Mouse (Mus musculus) liver, embryonic 13.5 days (tissue): ENCODE measurements around the gene Scamp1. TPM values are rescaled to one million over a fixed set of nuclear protein-coding genes. Genes with fewer than 3 reads are reported as not detected.

Experiments
- ATAC-seq: fragments of 200-750 bp; cut with Nextera tagmentation; 2 replicates; pipeline ENCODE4 v1.8.0; 2017; ENCODE audit warnings: low read depth, mild to moderate bottlenecking, moderate number of reproducible peaks, moderate library complexity
- DNase-seq: peaks from one replicate; pipeline ENCODE4 v3.0.0; 2022
- H3K27ac ChIP-seq: fragments of 300-500 bp; sonication (generic); 2 replicates; pipeline ENCODE4 v1.5.1; 2015; ENCODE audit warnings: moderate library complexity, mild to moderate bottlenecking, inconsistent platforms
- H3K27me3 ChIP-seq: fragments of 300-500 bp; sonication (generic); 2 replicates; pipeline ENCODE4 v1.6.1; 2015; ENCODE audit warnings: mild to moderate bottlenecking, inconsistent platforms
- H3K36me3 ChIP-seq: fragments of 300-500 bp; sonication (generic); 2 replicates; pipeline ENCODE4 v1.6.1; 2015; ENCODE audit warnings: mild to moderate bottlenecking, inconsistent platforms
- H3K4me1 ChIP-seq: fragments of 300-500 bp; sonication (generic); replicated peaks from 2 replicates; pipeline ENCODE4 v1.6.1; 2015; ENCODE audit warnings: inconsistent platforms
- H3K4me2 ChIP-seq: fragments of 300-500 bp; sonication (generic); 2 replicates; pipeline ENCODE4 v1.6.1; 2015; ENCODE audit warnings: inconsistent platforms, mild to moderate bottlenecking, moderate library complexity
- H3K4me3 ChIP-seq: fragments of 300-500 bp; sonication (generic); replicated peaks from 2 replicates; pipeline ENCODE4 v1.5.1; 2015; ENCODE audit warnings: mild to moderate bottlenecking, inconsistent platforms
- H3K9ac ChIP-seq: fragments of 300-500 bp; sonication (generic); 2 replicates; pipeline ENCODE4 v1.6.1; 2015; ENCODE audit warnings: mild to moderate bottlenecking, inconsistent platforms
- H3K9me3 ChIP-seq: fragments of 300-500 bp; sonication (generic); replicated peaks from 2 replicates; pipeline ENCODE4 v1.6.1; 2016; ENCODE audit warnings: inconsistent platforms
- WGBS: fragments of 180-500 bp; shearing (Covaris S2); methylation state at CpG from one replicate; pipeline ENCODE4 v1.1.7; 2015; ENCODE audit not compliant: insufficient replicate concordance; 5-methylcytosine and 5-hydroxymethylcytosine counted together
- polyA plus RNA-seq: library from polyadenylated mRNA; unstranded; fragments of >200 nt; fragmentation: Nextera tagmentation; extraction: Ambion mirVana; gene quantifications from 2 replicates; pipeline ENCODE4 v1.2.1, GENCODE M21; 2015

Gene Scamp1
- polyA plus RNA-seq, 1 experiment from 2014 or later: 8.0 TPM

GRCm38 (mm10) chr13:94255176-94255575 lies 30.5 kb downstream of the Scamp1 start:
- no peak for ATAC-seq
- DNase-seq: no peak
- WGBS: 77% methylated on average over 2 of the region's 2 CpGs

GRCm38 (mm10) chr13:94254286-94254685 lies 31.4 kb downstream of the Scamp1 start:
- H3K9me3 ChIP-seq: no peaks in the 10 kb centered on the region
- H3K36me3 ChIP-seq: no peaks in the 10 kb centered on the region
- no peak for DNase-seq
- 71% methylated on average over 3 of the region's 3 CpGs for WGBS
- H3K27ac ChIP-seq: no peak overlapping the region
- H3K27me3 ChIP-seq: no peaks in the 10 kb centered on the region
- H3K9ac ChIP-seq: no peak overlapping the region
- no peak overlapping the region for H3K4me3 ChIP-seq
- H3K4me1 ChIP-seq: peaks cover 29% of the 10 kb centered on the region
- no peak overlapping the region for H3K4me2 ChIP-seq
- ATAC-seq: no peak

More at GRCm38 (mm10) chr13:94255176-94255575, 30.5 kb downstream of the Scamp1 start:
- Histone ChIP-seq H3K27me3 (no peaks in the 10 kb centered on the region), H3K9ac (no peak overlapping the region), H3K36me3 (no peaks in the 10 kb centered on the region), H3K4me1 (peaks cover 38% of the 10 kb centered on the region), H3K4me2 (no peak overlapping the region), H3K4me3 (no peak overlapping the region), H3K27ac (no peak overlapping the region), H3K9me3 (no peaks in the 10 kb centered on the region)

GRCm38 (mm10) chr13:94253052-94253451 lies 32.6 kb downstream of the Scamp1 start:
- Histone ChIP-seq H3K4me2 (no peak overlapping the region), H3K9me3 (no peaks in the 10 kb centered on the region), H3K4me1 (peaks cover 17% of the 10 kb centered on the region), H3K4me3 (no peak overlapping the region), H3K27ac (no peak overlapping the region), H3K27me3 (no peaks in the 10 kb centered on the region), H3K9ac (no peak overlapping the region), H3K36me3 (no peaks in the 10 kb centered on the region)
- WGBS: 85% methylated on average over 5 of the region's 5 CpGs
- ATAC-seq (no peak), DNase-seq (no peak)

- Histone ChIP-seq H3K4me2 (no peak overlapping the region), H3K27ac (no peak overlapping the region), H3K4me3 (no peak overlapping the region), H3K9ac (no peak overlapping the region), H3K9me3 (no peaks in the 10 kb centered on the region), H3K27me3 (no peaks in the 10 kb centered on the region), H3K36me3 (no peaks in the 10 kb centered on the region), H3K4me1 (no peaks in the 10 kb centered on the region)
- ATAC-seq (no peak), DNase-seq (no peak)
- 83% methylated on average over 5 of the region's 8 CpGs for WGBS
Measured at GRCm38 (mm10) chr13:94250761-94251160, 34.9 kb downstream of the Scamp1 start.

- H3K4me3 ChIP-seq: no peak overlapping the region
- no peaks in the 10 kb centered on the region for H3K36me3 ChIP-seq
- no peaks in the 10 kb centered on the region for H3K27me3 ChIP-seq
- no peak overlapping the region for H3K27ac ChIP-seq
- no peak for ATAC-seq
- DNase-seq: no peak
- WGBS: 68% methylated on average over 6 of the region's 6 CpGs
- no peak overlapping the region for H3K4me2 ChIP-seq
- no peaks in the 10 kb centered on the region for H3K4me1 ChIP-seq
- H3K9me3 ChIP-seq: no peaks in the 10 kb centered on the region
- H3K9ac ChIP-seq: no peak overlapping the region
Measured at GRCm38 (mm10) chr13:94250188-94250587, 35.5 kb downstream of the Scamp1 start.

- Histone ChIP-seq H3K4me1 (0 out of 2 replicates have a peak, but pooled peaks cover 14% of the 10 kb centered on the region), H3K27me3 (no peaks in the 10 kb centered on the region), H3K9ac (no peak overlapping the region), H3K27ac (no peak overlapping the region), H3K36me3 (no peaks in the 10 kb centered on the region), H3K4me3 (no peak overlapping the region), H3K9me3 (no peaks in the 10 kb centered on the region), H3K4me2 (no peak overlapping the region)
- DNase-seq (no peak), ATAC-seq (no peak)
- 64% methylated on average over 2 of the region's 2 CpGs for WGBS
Measured at GRCm38 (mm10) chr13:94242897-94243296, 42.8 kb downstream of the Scamp1 start.

GRCm38 (mm10) chr13:94241892-94242524 lies 43.6 kb downstream of the Scamp1 start:
- Histone ChIP-seq H3K4me1 (0 out of 2 replicates have a peak, but pooled peaks cover 14% of the 10 kb centered on the region), H3K9me3 (no peaks in the 10 kb centered on the region), H3K9ac (no peak overlapping the region), H3K4me3 (no peak overlapping the region), H3K27ac (no peak overlapping the region), H3K4me2 (no peak overlapping the region), H3K27me3 (no peaks in the 10 kb centered on the region), H3K36me3 (no peaks in the 10 kb centered on the region)
- no peak for ATAC-seq
- 59% methylated on average over 4 of the region's 4 CpGs for WGBS
- DNase-seq: no peak

- H3K4me3 ChIP-seq: no peak overlapping the region
- no peaks in the 10 kb centered on the region for H3K9me3 ChIP-seq
- no peak overlapping the region for H3K27ac ChIP-seq
- no peaks in the 10 kb centered on the region for H3K27me3 ChIP-seq
- WGBS: 41% methylated on average over 5 of the region's 5 CpGs
- no peak overlapping the region for H3K9ac ChIP-seq
- ATAC-seq (no peak), DNase-seq (no peak)
- H3K4me2 ChIP-seq: no peak overlapping the region
- no peaks in the 10 kb centered on the region for H3K36me3 ChIP-seq
- 0 out of 2 replicates have a peak, but pooled peaks cover 14% of the 10 kb centered on the region for H3K4me1 ChIP-seq
Measured at GRCm38 (mm10) chr13:94240873-94241272, 44.8 kb downstream of the Scamp1 start.

GRCm38 (mm10) chr13:94240111-94240510 lies 45.5 kb downstream of the Scamp1 start:
- no peak for ATAC-seq

GRCm38 (mm10) chr13:94239488-94239887 lies 46.2 kb downstream of the Scamp1 start:
- H3K27me3 ChIP-seq: no peaks in the 10 kb centered on the region
- H3K27ac ChIP-seq: no peak overlapping the region
- no peak for ATAC-seq
- no peak overlapping the region for H3K4me3 ChIP-seq
- no peak overlapping the region for H3K9ac ChIP-seq
- 0 out of 2 replicates have a peak, but pooled peaks cover 14% of the 10 kb centered on the region for H3K4me1 ChIP-seq
- H3K36me3 ChIP-seq: no peaks in the 10 kb centered on the region
- no peak for DNase-seq
- WGBS: 65% methylated on average over 4 of the region's 4 CpGs
- no peaks in the 10 kb centered on the region for H3K9me3 ChIP-seq
- H3K4me2 ChIP-seq: no peak overlapping the region

More at GRCm38 (mm10) chr13:94240111-94240510, 45.5 kb downstream of the Scamp1 start:
- no peak for DNase-seq
- H3K9me3 ChIP-seq: no peaks in the 10 kb centered on the region
- H3K4me1 ChIP-seq: 0 out of 2 replicates have a peak, but pooled peaks cover 14% of the 10 kb centered on the region
- no peak overlapping the region for H3K4me2 ChIP-seq
- no peak overlapping the region for H3K27ac ChIP-seq
- WGBS: 85% methylated on average over 6 of the region's 6 CpGs
- no peak overlapping the region for H3K4me3 ChIP-seq
- no peaks in the 10 kb centered on the region for H3K36me3 ChIP-seq
- H3K27me3 ChIP-seq: no peaks in the 10 kb centered on the region
- no peak overlapping the region for H3K9ac ChIP-seq

- no peaks in the 10 kb centered on the region for H3K27me3 ChIP-seq
- no peak overlapping the region for H3K4me2 ChIP-seq
- no peak overlapping the region for H3K4me3 ChIP-seq
- H3K27ac ChIP-seq: no peak overlapping the region
- H3K36me3 ChIP-seq: no peaks in the 10 kb centered on the region
- H3K4me1 ChIP-seq: no peaks in the 10 kb centered on the region
- ATAC-seq: no peak
- WGBS: 84% methylated on average over 14 of the region's 14 CpGs
- H3K9me3 ChIP-seq: no peaks in the 10 kb centered on the region
- no peak overlapping the region for H3K9ac ChIP-seq
- DNase-seq: no peak
Measured at GRCm38 (mm10) chr13:94231871-94232270, 53.8 kb downstream of the Scamp1 start.
